Mouse (Mus musculus) CH12.LX (cell line): ENCODE measurements at regions not wholly inside any gene's neighbourhood (a gene's known extent, or its start where the extent isn't known, plus 50 kb on each side); places are given as distances from the start of the nearest gene placed in this dataset.

Experiments
- POLR2A ChIP-seq: IDR thresholded peaks from 2 replicates; pipeline ENCODE4 v1.6.1; 2011; ENCODE audit warnings: low read depth, mild to moderate bottlenecking, improper control_type of control experiment, low read length
- USF1 ChIP-seq: IDR thresholded peaks from 2 replicates; pipeline ENCODE4 v1.6.1; 2014; ENCODE audit warnings: low read depth, mild to moderate bottlenecking, inconsistent platforms, low read length, improper control_type of control experiment
- USF2 ChIP-seq: conservative IDR thresholded peaks from 2 replicates; pipeline ENCODE4 v1.6.1; 2011; ENCODE audit warnings: low read depth, low read length, improper control_type of control experiment

DNA sequence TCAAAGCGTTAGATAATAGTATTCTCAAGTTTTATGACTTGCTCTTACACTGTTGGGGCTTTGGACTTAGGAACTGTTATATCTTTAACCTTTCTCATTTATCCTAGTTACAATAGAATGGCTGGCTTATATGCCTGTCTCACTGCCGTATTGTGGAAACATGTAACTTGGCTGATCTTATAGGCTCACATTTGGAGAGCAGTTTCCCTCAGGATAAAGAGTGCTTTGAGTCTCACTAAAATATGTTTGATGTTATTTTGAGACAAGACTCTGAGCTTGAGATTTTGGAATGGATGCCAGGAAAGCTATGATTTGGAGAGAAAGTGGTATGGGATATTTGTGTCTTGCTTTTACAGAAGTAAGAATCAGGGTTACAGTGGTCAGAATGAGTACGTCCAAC, 156.4 kb upstream of the Pot1a start:
- TF ChIP-seq POLR2A: no peak
- TF ChIP-seq USF1: no peak
- TF ChIP-seq USF2: no peak
